Mouse (Mus musculus): ENCODE measurements at regions not wholly inside any gene's neighbourhood (a gene's known extent, or its start where the extent isn't known, plus 50 kb on each side); places are given as distances from the start of the nearest gene placed in this dataset.

DNA sequence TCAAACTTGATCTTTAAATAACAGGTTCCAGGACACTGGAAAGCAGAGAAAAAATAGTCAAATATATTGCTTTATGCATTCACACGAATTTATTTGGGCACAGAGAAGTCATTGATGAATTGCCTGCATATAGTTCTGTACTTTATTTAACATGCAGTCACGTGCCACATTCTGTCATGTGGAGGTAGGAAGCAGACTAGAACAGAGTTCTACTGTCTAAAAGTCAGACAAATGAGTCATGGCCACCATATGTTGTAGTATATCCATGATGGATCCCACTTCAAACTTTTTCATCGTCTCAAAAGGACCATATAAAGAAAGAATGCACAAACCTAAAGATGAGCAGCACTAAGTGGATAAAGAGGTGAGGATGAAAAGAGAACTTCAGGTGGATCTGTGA is 92.7 kb downstream of the Rgs2 start:
- TF ChIP-seq GATA1 (IDR thresholded peaks at IDR 0.05; ENCODE audit: borderline replicate concordance, low read length) (no peak), FLI1 (IDR thresholded peaks at IDR 0.05; ENCODE audit: low read length) (no peak)

All from megakaryocyte, embryonic 14.5 days (primary cell).